Mouse (Mus musculus) MEL (cell line): ENCODE results near the gene Znrf1.

Source experiments
- CHD2 ChIP-seq: IDR thresholded peaks from 2 replicates; pipeline ENCODE4 v1.6.1; 2011; ENCODE audit warnings: low read length, improper control_type of control experiment
- CTCF ChIP-seq, 3 experiments: IDR thresholded peaks in 2 of 3; conservative IDR thresholded peaks in 1 of 3; 2 replicates each; pipeline ENCODE4 v1.5.1; 2011 to 2012; ENCODE audit warnings: low read length in 3 of 3, low read depth in 2 of 3, mild to moderate bottlenecking in 2 of 3, improper control_type of control experiment in 1 of 3, inconsistent platforms in 1 of 3, mixed read lengths in 1 of 3, moderate library complexity in 1 of 3; ENCODE audit not compliant: control insufficient read depth in 1 of 3, insufficient read depth in 1 of 3, poor library complexity in 1 of 3, severe bottlenecking in 1 of 3
- KAT2A ChIP-seq: conservative IDR thresholded peaks from 2 replicates; pipeline ENCODE4 v1.6.1; 2012; ENCODE audit warnings: low read depth, low read length, improper control_type of control experiment, inconsistent platforms
- MAFK ChIP-seq: IDR thresholded peaks from 2 replicates; pipeline ENCODE4 v1.6.1; 2011; ENCODE audit warnings: low read depth, mild to moderate bottlenecking, low read length, improper control_type of control experiment, borderline replicate concordance
- MYB ChIP-seq: IDR thresholded peaks from 2 replicates; pipeline ENCODE4 v1.6.1; 2011; ENCODE audit warnings: mild to moderate bottlenecking, low read depth, low read length, improper control_type of control experiment
- NRF1 ChIP-seq: IDR thresholded peaks from 2 replicates; pipeline ENCODE4 v1.6.1; 2014; ENCODE audit warnings: low read depth, mild to moderate bottlenecking, inconsistent platforms, low read length, improper control_type of control experiment, moderate library complexity; ENCODE audit not compliant: poor library complexity, insufficient read depth, severe bottlenecking
- POLR2A ChIP-seq, 2 experiments: IDR thresholded peaks; 2 replicates each; pipeline ENCODE4 v1.6.1; 2011 to 2012; ENCODE audit warnings: low read length in 2 of 2, mild to moderate bottlenecking in 2 of 2, control low read depth in 1 of 2, improper control_type of control experiment in 1 of 2, low read depth in 1 of 2, moderate library complexity in 1 of 2; ENCODE audit not compliant: control insufficient read depth in 1 of 2, insufficient read depth in 1 of 2, poor library complexity in 1 of 2
- POLR2AphosphoS2 ChIP-seq: IDR thresholded peaks from 2 replicates; pipeline ENCODE4 v1.6.1; 2011; ENCODE audit warnings: low read length, improper control_type of control experiment
- POLR2AphosphoS5 ChIP-seq: IDR thresholded peaks from 2 replicates; pipeline ENCODE4 v1.6.1; 2012; ENCODE audit warnings: low read depth, borderline replicate concordance, mild to moderate bottlenecking, inconsistent platforms, low read length, moderate library complexity, mixed read lengths
- SIN3A ChIP-seq: IDR thresholded peaks from 2 replicates; pipeline ENCODE4 v1.6.1; 2012; ENCODE audit warnings: low read length, improper control_type of control experiment, inconsistent platforms
- SMC3 ChIP-seq: IDR thresholded peaks from 2 replicates; pipeline ENCODE4 v1.6.1; 2011; ENCODE audit warnings: low read depth, low read length, improper control_type of control experiment
- TAL1 ChIP-seq: IDR thresholded peaks from 2 replicates; pipeline ENCODE4 v1.6.1; 2012; ENCODE audit warnings: mild to moderate bottlenecking, inconsistent platforms, low read length, moderate library complexity, mixed read lengths
- USF1 ChIP-seq: IDR thresholded peaks from 2 replicates; pipeline ENCODE4 v1.6.1; 2014; ENCODE audit warnings: low read depth, mild to moderate bottlenecking, inconsistent platforms, low read length, improper control_type of control experiment, moderate library complexity

DNA sequence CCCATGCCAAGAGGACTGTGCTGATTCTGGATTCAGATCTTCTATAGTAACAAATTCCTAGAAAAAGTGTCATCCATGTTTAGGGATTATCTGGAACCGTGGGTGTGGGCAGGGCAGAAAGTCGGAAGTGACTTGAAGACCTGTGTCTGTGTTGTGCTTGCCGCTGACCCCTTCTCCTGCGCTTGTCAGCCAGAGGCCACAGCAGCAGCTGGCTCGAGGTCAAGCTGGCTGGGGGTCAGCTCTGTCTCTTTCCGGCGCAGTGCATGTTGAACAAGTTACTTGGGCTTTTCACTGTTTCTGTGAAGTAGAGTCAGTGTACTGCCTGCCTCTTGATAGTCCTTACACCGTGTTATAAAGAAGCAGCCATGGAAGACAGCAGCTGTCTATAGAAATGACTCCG lies 71.1 kb downstream of the Znrf1 start:
- TF ChIP-seq MYB (no peak), KAT2A (no peak), POLR2AphosphoS2 (no peak), CTCF (IDR thresholded peaks at IDR 0.05 in 2 of 3, conservative IDR thresholded peaks at IDR 0.05 in 1 of 3; ENCODE audit: control insufficient read depth in 1 of 3, insufficient read depth in 1 of 3, low read depth in 2 of 3, low read length in 3 of 3, poor library complexity in 1 of 3, severe bottlenecking in 1 of 3) (no peak), USF1 (no peak), POLR2A (IDR thresholded peaks at IDR 0.05; ENCODE audit: control insufficient read depth in 1 of 2, insufficient read depth in 1 of 2, low read depth in 1 of 2, low read length in 2 of 2, poor library complexity in 1 of 2) (no peak), POLR2AphosphoS5 (no peak), TAL1 (no peak), SMC3 (no peak), CHD2 (no peak), SIN3A (no peak), MAFK (no peak), NRF1 (no peak)
